Mouse (Mus musculus): Measurements from ENCODE around the gene 4930470P17Rik.

The 4930470P17Rik gene

GRCm38 (mm10) chr2:170601917-170602316, at the start of gene 4930470P17Rik:
Gene 4930470P17Rik, minus strand, starts transcription at chr2:170602017.
- WGBS: 91% methylated on average over 9 of the region's 9 CpGs

- 72% methylated on average over 1 of the region's 1 CpGs for WGBS
Measured at GRCm38 (mm10) chr2:170651483-170651882, 49.7 kb upstream of the 4930470P17Rik start.

GRCm38 (mm10) chr2:170648542-170648941, 46.7 kb upstream of the 4930470P17Rik start:
- 19% methylated on average over 11 of the region's 11 CpGs for WGBS

- 66% methylated on average over 6 of the region's 6 CpGs for WGBS
Measured at GRCm38 (mm10) chr2:170646201-170646600, 44.4 kb upstream of the 4930470P17Rik start.

- WGBS: 37% methylated on average over 4 of the region's 4 CpGs
Measured at GRCm38 (mm10) chr2:170642338-170642806, 40.6 kb upstream of the 4930470P17Rik start.

GRCm38 (mm10) chr2:170640281-170640680, 38.5 kb upstream of the 4930470P17Rik start:
- 82% methylated on average over 11 of the region's 11 CpGs for WGBS

- 29% methylated on average over 8 of the region's 8 CpGs for WGBS
Measured at GRCm38 (mm10) chr2:170638746-170639145, 36.9 kb upstream of the 4930470P17Rik start.

- WGBS: 98% methylated on average over 2 of the region's 2 CpGs
Measured at GRCm38 (mm10) chr2:170632998-170633622, 31.3 kb upstream of the 4930470P17Rik start.

GRCm38 (mm10) chr2:170631375-170631774, 29.6 kb upstream of the 4930470P17Rik start:
- WGBS: 96% methylated on average over 1 of the region's 1 CpGs

GRCm38 (mm10) chr2:170630553-170630952, 28.7 kb upstream of the 4930470P17Rik start:
- WGBS: 73% methylated on average over 11 of the region's 11 CpGs

GRCm38 (mm10) chr2:170627991-170628390, 26.2 kb upstream of the 4930470P17Rik start:
- 83% methylated on average over 11 of the region's 11 CpGs for WGBS

- 100% methylated on average over 1 of the region's 1 CpGs for WGBS
Measured at GRCm38 (mm10) chr2:170624201-170624880, 22.5 kb upstream of the 4930470P17Rik start.

GRCm38 (mm10) chr2:170622985-170623384, 21.2 kb upstream of the 4930470P17Rik start:
- 92% methylated on average over 13 of the region's 13 CpGs for WGBS

GRCm38 (mm10) chr2:170618862-170619492, 17.2 kb upstream of the 4930470P17Rik start:
- WGBS: 31% methylated on average over 12 of the region's 12 CpGs

GRCm38 (mm10) chr2:170611794-170612193, 10.0 kb upstream of the 4930470P17Rik start:
- WGBS: 79% methylated on average over 5 of the region's 5 CpGs

GRCm38 (mm10) chr2:170601171-170601570, 646 bp downstream of the 4930470P17Rik start:
- 82% methylated on average over 5 of the region's 5 CpGs for WGBS

GRCm38 (mm10) chr2:170597586-170597985, 4.2 kb downstream of the 4930470P17Rik start:
- 28% methylated on average over 2 of the region's 2 CpGs for WGBS

GRCm38 (mm10) chr2:170596726-170597125, 5.1 kb downstream of the 4930470P17Rik start:
- WGBS: 0% methylated on average over 1 of the region's 1 CpGs

- WGBS: 88% methylated on average over 6 of the region's 6 CpGs
Measured at GRCm38 (mm10) chr2:170592161-170592560, 9.7 kb downstream of the 4930470P17Rik start.

- 66% methylated on average over 9 of the region's 9 CpGs for WGBS
Measured at GRCm38 (mm10) chr2:170588369-170588900, 13.4 kb downstream of the 4930470P17Rik start.

- WGBS: 92% methylated on average over 13 of the region's 13 CpGs
Measured at GRCm38 (mm10) chr2:170584678-170585077, 17.1 kb downstream of the 4930470P17Rik start.

- 69% methylated on average over 10 of the region's 10 CpGs for WGBS
Measured at GRCm38 (mm10) chr2:170579551-170579950, 22.3 kb downstream of the 4930470P17Rik start.
